Mouse (Mus musculus): ENCODE measurements around the gene Car9. TPM values are rescaled to one million over a fixed set of nuclear protein-coding genes. Genes with fewer than 3 reads are reported as not detected.

Car9 gene
- polyA plus RNA-seq, 2 experiments = 0.32 to 0.75 TPM

- no peak for TF ChIP-seq CTCF (IDR thresholded peaks at IDR 0.05; ENCODE audit: low read depth)
- no peak for ATAC-seq (ENCODE audit: insufficient read depth)
- Histone ChIP-seq H3K4me2 (ENCODE audit: low read depth) (peak overlapping the region; percentile 99), H3K9ac (replicated peaks) (peak overlapping the region; percentile 81), H3K27me3 (ENCODE audit: control insufficient read depth, insufficient read depth, low read length) (no peaks in the 10 kb centered on the region), H3K9me3 (ENCODE audit: control insufficient read depth, low read length) (no peaks in the 10 kb centered on the region), H3K27ac (peak overlapping the region; percentile 92), H3K4me1 (replicated peaks; ENCODE audit: control insufficient read depth in 2 of 2, insufficient read depth in 2 of 2, low read length in 1 of 2) (peaks cover 33 to 48% of the 10 kb centered on the region in 2 experiments), H3K4me3 (ENCODE audit: insufficient read depth in 1 of 2, low read depth in 2 of 2, low read length in 2 of 2) (peak overlapping the region; percentile 75 to 97), H3K36me3 (replicated peaks; ENCODE audit: control insufficient read depth, insufficient read depth, low read depth) (peaks cover 25% of the 10 kb centered on the region)
- WGBS (ENCODE audit: insufficient replicate concordance) = 6% methylated on average over 2 of the region's 2 CpGs
- no peak for DNase-seq (ENCODE audit: low read depth in 3 of 3, low spot score in 3 of 3)
Observed at GRCm38 (mm10) chr4:43560976-43561375, 54.2 kb downstream of the Car9 start.

GRCm38 (mm10) chr4:43561436-43561996 is 54.8 kb downstream of the Car9 start:
- peak in 1 of 3 experiments; percentile 49 for DNase-seq (ENCODE audit: low read depth in 3 of 3, low spot score in 3 of 3)
- Histone ChIP-seq H3K4me3 (ENCODE audit: insufficient read depth in 1 of 2, low read depth in 2 of 2, low read length in 2 of 2) (peak overlapping the region; percentile 75 to 97), H3K4me2 (ENCODE audit: low read depth) (peak overlapping the region; percentile 99), H3K9me3 (ENCODE audit: control insufficient read depth, low read length) (no peaks in the 10 kb centered on the region), H3K9ac (replicated peaks) (peak overlapping the region; percentile 81), H3K27me3 (ENCODE audit: control insufficient read depth, insufficient read depth, low read length) (no peaks in the 10 kb centered on the region), H3K27ac (peak overlapping the region; percentile 92), H3K36me3 (replicated peaks; ENCODE audit: control insufficient read depth, insufficient read depth, low read depth) (peaks cover 25% of the 10 kb centered on the region), H3K4me1 (replicated peaks; ENCODE audit: control insufficient read depth in 2 of 2, insufficient read depth in 2 of 2, low read length in 1 of 2) (peaks cover 33 to 48% of the 10 kb centered on the region in 2 experiments)
- peak; percentile 69 for ATAC-seq (ENCODE audit: insufficient read depth)
- WGBS (ENCODE audit: insufficient replicate concordance) = under 1% methylated on average over 16 of the region's 16 CpGs
- no peak for TF ChIP-seq CTCF (IDR thresholded peaks at IDR 0.05; ENCODE audit: low read depth)
- TF ChIP-seq EP300 (IDR thresholded peaks at IDR 0.05; ENCODE audit: low read depth) = no peak

- WGBS (ENCODE audit: insufficient replicate concordance) = under 1% methylated on average over 62 of the region's 62 CpGs
- peak within 1 kb of the TSS; percentile 99 for H3K4me2 ChIP-seq (ENCODE audit: low read depth)
- peak within 1 kb of the TSS; percentile 81 for H3K9ac ChIP-seq (replicated peaks)
- H3K4me3 ChIP-seq (ENCODE audit: insufficient read depth in 1 of 2, low read depth in 2 of 2, low read length in 2 of 2) = peak within 1 kb of the TSS; percentile 75 to 97
- no peaks in the 10 kb centered on the region for H3K9me3 ChIP-seq (ENCODE audit: control insufficient read depth, low read length)
- no peaks in the 10 kb centered on the region for H3K27me3 ChIP-seq (ENCODE audit: control insufficient read depth, insufficient read depth, low read length)
- TF ChIP-seq EP300 (IDR thresholded peaks at IDR 0.05; ENCODE audit: low read depth) = no peak; the same call in 1 of the 2 replicates
- TF ChIP-seq CTCF (IDR thresholded peaks at IDR 0.05; ENCODE audit: low read depth) = 0 out of 2 replicates have a peak, but pooled peaks have one; percentile 18
- peak within 1 kb of the TSS; percentile 92 for H3K27ac ChIP-seq
- H3K4me1 ChIP-seq (replicated peaks; ENCODE audit: control insufficient read depth in 2 of 2, insufficient read depth in 2 of 2, low read length in 1 of 2) = peaks cover 33 to 48% of the 10 kb centered on the region in 2 experiments
- peaks cover 25% of the 10 kb centered on the region for H3K36me3 ChIP-seq (replicated peaks; ENCODE audit: control insufficient read depth, insufficient read depth, low read depth)
- peak; percentile 95 to 97 (median 96) for DNase-seq (ENCODE audit: low read depth in 3 of 3, low spot score in 3 of 3)
- peak; percentile 84 for ATAC-seq (ENCODE audit: insufficient read depth)
Observed at GRCm38 (mm10) chr4:43561997-43562768, 55.4 kb downstream of the Car9 start, which contains the start of the genes Creb3 and Tln1. Gene Creb3, plus strand, starts transcription at chr4:43562332. Gene Tln1, minus strand, starts transcription at chr4:43562691.

- Histone ChIP-seq H3K9me3 (ENCODE audit: control insufficient read depth, low read length) (no peaks in the 10 kb centered on the region), H3K27me3 (ENCODE audit: control insufficient read depth, insufficient read depth, low read length) (no peaks in the 10 kb centered on the region), H3K4me1 (replicated peaks; ENCODE audit: control insufficient read depth in 2 of 2, insufficient read depth in 2 of 2, low read length in 1 of 2) (peaks cover 28 to 40% of the 10 kb centered on the region in 2 experiments), H3K9ac (replicated peaks) (peak overlapping the region; percentile 81), H3K4me3 (ENCODE audit: insufficient read depth in 1 of 2, low read depth in 2 of 2, low read length in 2 of 2) (peak overlapping the region; percentile 75 to 97), H3K4me2 (ENCODE audit: low read depth) (peak overlapping the region; percentile 99), H3K27ac (peak overlapping the region; percentile 92), H3K36me3 (replicated peaks; ENCODE audit: control insufficient read depth, insufficient read depth, low read depth) (peaks cover 31% of the 10 kb centered on the region)
- ATAC-seq (ENCODE audit: insufficient read depth) (no peak), DNase-seq (ENCODE audit: low read depth in 3 of 3, low spot score in 3 of 3) (no peak)
- TF ChIP-seq EP300 (IDR thresholded peaks at IDR 0.05; ENCODE audit: low read depth) (no peak), CTCF (IDR thresholded peaks at IDR 0.05; ENCODE audit: low read depth) (no peak)
- 3% methylated on average over 22 of the region's 22 CpGs for WGBS (ENCODE audit: insufficient replicate concordance)
Observed at GRCm38 (mm10) chr4:43562769-43563600, 56.2 kb downstream of the Car9 start.

Other genes with a start within 250 kb of the Car9 start
- 0.05 and 0.06 TPM in 2 replicates for gene Atp8b5, start 239.8 kb upstream of the Car9 start, polyA plus RNA-seq (2012; rRNA removed)
- gene Atp8b5, start 239.8 kb upstream of the Car9 start, polyA plus RNA-seq (2014; fragmentation: Nextera tagmentation; extraction: Ambion mirVana) = 0.06 TPM in 1 of 2 replicates, not detected in the other
- 0.50 and 0.81 TPM in 2 replicates for gene Rusc2, start 125.0 kb upstream of the Car9 start, polyA plus RNA-seq (2012; rRNA removed)
- 0.28 and 0.81 TPM in 2 replicates for gene Rusc2, start 125.0 kb upstream of the Car9 start, polyA plus RNA-seq (2014; fragmentation: Nextera tagmentation; extraction: Ambion mirVana)
- gene Fam166b, start 77.8 kb upstream of the Car9 start, polyA plus RNA-seq (2012; rRNA removed) = not detected in 2 replicates
- not detected in 2 replicates for gene Fam166b, start 77.8 kb upstream of the Car9 start, polyA plus RNA-seq (2014; fragmentation: Nextera tagmentation; extraction: Ambion mirVana)
- gene Tesk1, start 65.0 kb upstream of the Car9 start, polyA plus RNA-seq (2012; rRNA removed) = 3.3 and 4.0 TPM in 2 replicates
- gene Tesk1, start 65.0 kb upstream of the Car9 start, polyA plus RNA-seq (2014; fragmentation: Nextera tagmentation; extraction: Ambion mirVana) = 0.65 and 1.2 TPM in 2 replicates
- gene Cd72, start 52.3 kb upstream of the Car9 start, polyA plus RNA-seq (2012; rRNA removed) = 0.11 and 0.31 TPM in 2 replicates
- gene Cd72, start 52.3 kb upstream of the Car9 start, polyA plus RNA-seq (2014; fragmentation: Nextera tagmentation; extraction: Ambion mirVana) = 0.74 and 0.95 TPM in 2 replicates
- 0.04 TPM in 1 of 2 replicates, not detected in the other for gene Sit1, start 23.2 kb upstream of the Car9 start, polyA plus RNA-seq (2012; rRNA removed)
- not detected in 2 replicates for gene Sit1, start 23.2 kb upstream of the Car9 start, polyA plus RNA-seq (2014; fragmentation: Nextera tagmentation; extraction: Ambion mirVana)
- 11.8 and 27.6 TPM in 2 replicates for gene Ccdc107, start 14.1 kb upstream of the Car9 start, polyA plus RNA-seq (2012; rRNA removed)
- gene Ccdc107, start 14.1 kb upstream of the Car9 start, polyA plus RNA-seq (2014; fragmentation: Nextera tagmentation; extraction: Ambion mirVana) = 32.1 and 36.7 TPM in 2 replicates
- 37.5 and 42.5 TPM in 2 replicates for gene Arhgef39, start 7.3 kb upstream of the Car9 start, polyA plus RNA-seq (2012; rRNA removed)
- 23.4 and 24.7 TPM in 2 replicates for gene Arhgef39, start 7.3 kb upstream of the Car9 start, polyA plus RNA-seq (2014; fragmentation: Nextera tagmentation; extraction: Ambion mirVana)
- 3.3 and 8.9 TPM in 2 replicates for gene Tpm2, start 16.8 kb downstream of the Car9 start, polyA plus RNA-seq (2012; rRNA removed)
- gene Tpm2, start 16.8 kb downstream of the Car9 start, polyA plus RNA-seq (2014; fragmentation: Nextera tagmentation; extraction: Ambion mirVana) = 12.6 and 16.1 TPM in 2 replicates
- gene Creb3, start 55.4 kb downstream of the Car9 start, polyA plus RNA-seq (2012; rRNA removed) = 9.6 and 10.9 TPM in 2 replicates
- gene Creb3, start 55.4 kb downstream of the Car9 start, polyA plus RNA-seq (2014; fragmentation: Nextera tagmentation; extraction: Ambion mirVana) = 21.2 and 21.7 TPM in 2 replicates
- gene Tln1, start 55.7 kb downstream of the Car9 start, polyA plus RNA-seq (2012; rRNA removed) = 26.4 and 30.1 TPM in 2 replicates
- gene Tln1, start 55.7 kb downstream of the Car9 start, polyA plus RNA-seq (2014; fragmentation: Nextera tagmentation; extraction: Ambion mirVana) = 39.3 and 39.7 TPM in 2 replicates
- gene Rgp1, start 71.7 kb downstream of the Car9 start, polyA plus RNA-seq (2012; rRNA removed) = 13.4 and 15.1 TPM in 2 replicates
- 11.0 and 11.4 TPM in 2 replicates for gene Rgp1, start 71.7 kb downstream of the Car9 start, polyA plus RNA-seq (2014; fragmentation: Nextera tagmentation; extraction: Ambion mirVana)
- gene Gba2, start 71.9 kb downstream of the Car9 start, polyA plus RNA-seq (2012; rRNA removed) = 12.5 and 12.7 TPM in 2 replicates
- 10.5 and 11.9 TPM in 2 replicates for gene Gba2, start 71.9 kb downstream of the Car9 start, polyA plus RNA-seq (2014; fragmentation: Nextera tagmentation; extraction: Ambion mirVana)
- not detected in 2 replicates for gene Msmp, start 77.5 kb downstream of the Car9 start, polyA plus RNA-seq (2012; rRNA removed)
- not detected in 2 replicates for gene Msmp, start 77.5 kb downstream of the Car9 start, polyA plus RNA-seq (2014; fragmentation: Nextera tagmentation; extraction: Ambion mirVana)
- gene Npr2, start 125.0 kb downstream of the Car9 start, polyA plus RNA-seq (2012; rRNA removed) = 1.7 and 1.8 TPM in 2 replicates
- 0.72 and 0.80 TPM in 2 replicates for gene Npr2, start 125.0 kb downstream of the Car9 start, polyA plus RNA-seq (2014; fragmentation: Nextera tagmentation; extraction: Ambion mirVana)
- 0.16 and 0.31 TPM in 2 replicates for gene Spag8, start 146.6 kb downstream of the Car9 start, polyA plus RNA-seq (2012; rRNA removed)
- 0.24 TPM in 1 of 2 replicates, not detected in the other for gene Spag8, start 146.6 kb downstream of the Car9 start, polyA plus RNA-seq (2014; fragmentation: Nextera tagmentation; extraction: Ambion mirVana)
- gene Hint2, start 149.5 kb downstream of the Car9 start, polyA plus RNA-seq (2012; rRNA removed) = 29.1 and 29.2 TPM in 2 replicates
- gene Hint2, start 149.5 kb downstream of the Car9 start, polyA plus RNA-seq (2014; fragmentation: Nextera tagmentation; extraction: Ambion mirVana) = 76.8 and 77.6 TPM in 2 replicates
- 0.22 and 0.37 TPM in 2 replicates for gene Tmem8b, start 162.0 kb downstream of the Car9 start, polyA plus RNA-seq (2012; rRNA removed)
- gene Tmem8b, start 162.0 kb downstream of the Car9 start, polyA plus RNA-seq (2014; fragmentation: Nextera tagmentation; extraction: Ambion mirVana) = 0.05 and 0.11 TPM in 2 replicates
- 0.01 and 0.02 TPM in 2 replicates for gene Fam221b, start 162.2 kb downstream of the Car9 start, polyA plus RNA-seq (2012; rRNA removed)
- 1.7 TPM in 2 replicates for gene Fam221b, start 162.2 kb downstream of the Car9 start, polyA plus RNA-seq (2014; fragmentation: Nextera tagmentation; extraction: Ambion mirVana)
- gene Olfr70, start 193.8 kb downstream of the Car9 start, polyA plus RNA-seq (2012; rRNA removed) = not detected in 2 replicates
- gene Olfr70, start 193.8 kb downstream of the Car9 start, polyA plus RNA-seq (2014; fragmentation: Nextera tagmentation; extraction: Ambion mirVana) = not detected in 2 replicates
- not detected in 2 replicates for gene Olfr71, start 203.3 kb downstream of the Car9 start, polyA plus RNA-seq (2012; rRNA removed)
- gene Olfr71, start 203.3 kb downstream of the Car9 start, polyA plus RNA-seq (2014; fragmentation: Nextera tagmentation; extraction: Ambion mirVana) = not detected in 2 replicates
- 0.08 and 0.09 TPM in 2 replicates for gene Hrct1, start 220.2 kb downstream of the Car9 start, polyA plus RNA-seq (2012; rRNA removed)
- 0.06 and 0.21 TPM in 2 replicates for gene Hrct1, start 220.2 kb downstream of the Car9 start, polyA plus RNA-seq (2014; fragmentation: Nextera tagmentation; extraction: Ambion mirVana)
- 0.01 and 0.02 TPM in 2 replicates for gene Spaar, start 223.1 kb downstream of the Car9 start, polyA plus RNA-seq (2012; rRNA removed)
- 0.03 TPM in 1 of 2 replicates, not detected in the other for gene Spaar, start 223.1 kb downstream of the Car9 start, polyA plus RNA-seq (2014; fragmentation: Nextera tagmentation; extraction: Ambion mirVana)

Measured in liver, embryonic 14.5 days (tissue).